In genomic region chr12:32910092-32910491, GRCm38 (mm10) we compare ENCODE assay signal across 8 mouse cellular contexts. TPM values are rescaled to one million over a fixed set of nuclear protein-coding genes. Genes with fewer than 3 reads are reported as not detected.
A peak's percentile ranks its signal among the peaks of the same experiment; 100 is the strongest.
DNase-seq lines count a peak whose midpoint lies in the region; ATAC-seq lines count a peak whose summit lies in the region.

No protein-coding gene starts in this region.

- peaks cover 13% of the 10 kb centered on the region for H3K4me1 ChIP-seq in embryonic facial prominence, embryonic 10.5 days
- H3K4me1 ChIP-seq in heart, embryonic 12.5 days (replicated peaks) = peaks cover 12% of the 10 kb centered on the region
- H3K4me1 ChIP-seq in kidney, embryonic 16.5 days (ENCODE audit: insufficient read depth, low read length) = no peaks in the 10 kb centered on the region

- H3K9me3 ChIP-seq in embryonic facial prominence, embryonic 10.5 days = no peaks in the 10 kb centered on the region
- no peaks in the 10 kb centered on the region for H3K9me3 ChIP-seq in heart, embryonic 12.5 days (replicated peaks)
- no peaks in the 10 kb centered on the region for H3K9me3 ChIP-seq in kidney, embryonic 16.5 days (ENCODE audit: low read length)

- H3K27me3 ChIP-seq in embryonic facial prominence, embryonic 10.5 days (replicated peaks; ENCODE audit: low read depth, poor library complexity, severe bottlenecking) = peaks cover 5% of the 10 kb centered on the region; the same call in 1 of the 2 replicates
- H3K27me3 ChIP-seq in heart, embryonic 12.5 days (replicated peaks) = peaks cover 6% of the 10 kb centered on the region; the same call in 1 of the 2 replicates
- H3K27me3 ChIP-seq in kidney, embryonic 16.5 days (ENCODE audit: insufficient read depth, low read length) = no peaks in the 10 kb centered on the region

- no peaks in the 10 kb centered on the region for H3K36me3 ChIP-seq in embryonic facial prominence, embryonic 10.5 days (replicated peaks)
- no peaks in the 10 kb centered on the region for H3K36me3 ChIP-seq in heart, embryonic 12.5 days
- H3K36me3 ChIP-seq in kidney, embryonic 16.5 days (ENCODE audit: insufficient read depth, low read length) = no peaks in the 10 kb centered on the region

- WGBS in embryonic facial prominence, embryonic 10.5 days = 15% methylated on average over 11 of the region's 11 CpGs
- 18% methylated on average over 11 of the region's 11 CpGs for WGBS in heart, embryonic 12.5 days
- WGBS in kidney, embryonic 16.5 days = 5% methylated on average over 11 of the region's 11 CpGs

- peak overlapping the region; percentile 40; the same call in 1 of the 2 replicates for H3K9ac ChIP-seq in heart, embryonic 12.5 days
- no peak overlapping the region for H3K9ac ChIP-seq in kidney, embryonic 16.5 days (replicated peaks; ENCODE audit: low read length)

- H3K4me3 ChIP-seq in embryonic facial prominence, embryonic 10.5 days = peak overlapping the region; percentile 36; the same call in 1 of the 2 replicates
- no peak overlapping the region for H3K4me3 ChIP-seq in heart, embryonic 12.5 days
- peak overlapping the region; percentile 4; the same call in 1 of the 2 replicates for H3K4me3 ChIP-seq in kidney, embryonic 16.5 days (ENCODE audit: low read length)

- peak; percentile 73 for DNase-seq in adrenal gland, postnatal 14 days
- peak; percentile 68 for DNase-seq in embryonic facial prominence, embryonic 10.5 days (ENCODE audit: low spot score)
- DNase-seq in liver = peak; percentile 53
- DNase-seq in telencephalon, adult 2 months (ENCODE audit: low read depth, low spot score) = peak; percentile 91

- ATAC-seq in CD4-positive, CD25-positive, alpha-beta regulatory T cell, adult 4 months = peak; percentile 87
- ATAC-seq in heart, embryonic 12.5 days (ENCODE audit: insufficient number of reproducible peaks, low FRiP score) = no peak
- ATAC-seq in kidney, embryonic 16.5 days (ENCODE audit: low FRiP score, low TSS enrichment) = peak; percentile 80; the same call in 1 of the 2 replicates
- peak; percentile 44; the same call in 1 of the 2 replicates for ATAC-seq in monocyte, adult 5-6 weeks (replicated peaks; ENCODE audit: insufficient number of reproducible peaks, low FRiP score, low TSS enrichment, poor library complexity, severe bottlenecking)

- peak overlapping the region; percentile 50 for H3K4me2 ChIP-seq in heart, embryonic 12.5 days
- H3K4me2 ChIP-seq in kidney, embryonic 16.5 days (replicated peaks; ENCODE audit: low read depth, low read length) = peak overlapping the region; percentile 43

- H3K27ac ChIP-seq in embryonic facial prominence, embryonic 10.5 days (replicated peaks) = no peak overlapping the region
- no peak overlapping the region for H3K27ac ChIP-seq in heart, embryonic 12.5 days (ENCODE audit: poor library complexity, severe bottlenecking)
- no peak overlapping the region for H3K27ac ChIP-seq in kidney, embryonic 16.5 days (ENCODE audit: low read length)

RNA-seq across cellular contexts. Expression of gene Sypl, which starts 43.6 kb away (rescaled TPM):
- 10 to 100 TPM; 69.7 to 85.3 TPM for polyA plus RNA-seq in CD4-positive, CD25-positive, alpha-beta regulatory T cell, adult 4 months (2017; shearing (Covaris generic))
- total RNA-seq in adrenal gland, postnatal 14 days (2021) = 98.7 and 108 TPM in 2 replicates
- 48.6 and 50.3 TPM in 2 replicates for polyA plus RNA-seq in embryonic facial prominence, embryonic 10.5 days (2016; fragmentation: Nextera tagmentation; extraction: Ambion mirVana)
- polyA plus RNA-seq in heart, embryonic 12.5 days (2016; fragmentation: Nextera tagmentation; extraction: Ambion mirVana) = 95.8 and 98.8 TPM in 2 replicates
- 142 and 145 TPM in 2 replicates for polyA plus RNA-seq in kidney, embryonic 16.5 days (2015; fragmentation: Nextera tagmentation; extraction: Ambion mirVana)
- total RNA-seq in monocyte, adult 5-6 weeks (2017) = 47.0 to 58.3 TPM (median 51.6 TPM) in 3 replicates
